Mouse (Mus musculus) embryonic fibroblast, embryonic 13.5 days (primary cell): ENCODE measurements around the gene Rad1.

ENCODE experiments used
- CTCF ChIP-seq: IDR thresholded peaks from 2 replicates; pipeline ENCODE4 v1.5.1; 2011; ENCODE audit warnings: mild to moderate bottlenecking, control low read depth, low read length, moderate library complexity, borderline replicate concordance; ENCODE audit not compliant: insufficient read depth
- POLR2A ChIP-seq: IDR thresholded peaks from 2 replicates; pipeline ENCODE4 v1.6.1; 2011; ENCODE audit warnings: low read depth, mild to moderate bottlenecking, control low read depth, low read length, moderate library complexity

DNA sequence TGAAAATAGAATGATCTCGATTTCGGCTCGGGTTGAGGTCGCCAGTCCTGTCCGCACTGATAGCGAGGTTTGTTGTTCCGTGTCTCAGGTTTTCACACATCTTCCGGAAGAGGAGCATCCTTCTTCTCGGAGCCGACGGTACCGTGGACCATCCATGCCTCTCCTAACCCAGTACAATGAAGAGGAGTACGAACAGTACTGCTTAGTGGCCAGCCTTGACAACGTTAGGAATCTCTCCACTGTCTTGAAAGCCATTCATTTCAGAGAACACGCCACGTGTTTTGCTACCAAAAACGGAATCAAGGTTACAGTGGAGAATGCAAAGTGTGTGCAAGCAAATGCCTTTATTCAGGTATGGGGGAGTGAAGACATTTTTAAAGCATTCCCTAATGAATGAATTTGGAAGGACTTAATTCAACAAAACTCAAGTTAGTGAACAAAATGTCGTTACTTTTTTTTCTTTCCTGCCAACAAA, 584 bp downstream of the Rad1 start:
- no peak for TF ChIP-seq CTCF
- TF ChIP-seq POLR2A = no peak
